Mouse (Mus musculus) limb, embryonic 11.5 days (tissue): ENCODE measurements around the gene Arhgap27. TPM values are rescaled to one million over a fixed set of nuclear protein-coding genes. Genes with fewer than 3 reads are reported as not detected.

ENCODE experiments used
- ATAC-seq: fragments of 200-750 bp; cut with Nextera tagmentation; 2 replicates; pipeline ENCODE4 v1.8.0; 2017; ENCODE audit warnings: low read depth; ENCODE audit not compliant: insufficient number of reproducible peaks, low FRiP score, low TSS enrichment
- DNase-seq: peaks from one replicate; pipeline ENCODE4 v3.0.0-alpha.2; 2015; ENCODE audit warnings: low spot score
- H3K27ac ChIP-seq: fragments of 300-500 bp; sonication (generic); replicated peaks from 2 replicates; pipeline ENCODE4 v1.5.1; 2014; ENCODE audit warnings: low read depth, mild to moderate bottlenecking, low read length
- H3K27me3 ChIP-seq: fragments of 300-500 bp; sonication (generic); 2 replicates; pipeline ENCODE4 v1.6.1; 2014; ENCODE audit warnings: mild to moderate bottlenecking, low read length, mixed read lengths; ENCODE audit not compliant: control insufficient read depth, insufficient read depth
- H3K36me3 ChIP-seq: fragments of 300-500 bp; sonication (generic); 2 replicates; pipeline ENCODE4 v1.6.1; 2014; ENCODE audit warnings: mild to moderate bottlenecking, low read length, moderate library complexity, mixed read lengths; ENCODE audit not compliant: control insufficient read depth, insufficient read depth
- H3K4me1 ChIP-seq: fragments of 300-500 bp; sonication (generic); 2 replicates; pipeline ENCODE4 v1.6.1; 2014; ENCODE audit warnings: low read length, mixed read lengths; ENCODE audit not compliant: control insufficient read depth, insufficient read depth
- H3K4me2 ChIP-seq: fragments of 300-500 bp; sonication (generic); 2 replicates; pipeline ENCODE4 v1.6.1; 2014; ENCODE audit warnings: low read depth, mild to moderate bottlenecking, moderate library complexity; ENCODE audit not compliant: severe bottlenecking
- H3K4me3 ChIP-seq: fragments of 300-500 bp; sonication (generic); 2 replicates; pipeline ENCODE4 v1.5.1; 2014; ENCODE audit warnings: low read depth, low read length
- H3K9ac ChIP-seq: fragments of 300-500 bp; sonication (generic); 2 replicates; pipeline ENCODE4 v1.6.1; 2014; ENCODE audit warnings: mild to moderate bottlenecking, low read length
- H3K9me3 ChIP-seq: fragments of 300-500 bp; sonication (generic); 2 replicates; pipeline ENCODE4 v1.6.1; 2016; ENCODE audit warnings: low read length; ENCODE audit not compliant: control insufficient read depth
- WGBS: fragments of 180-500 bp; shearing (Covaris S2); extraction: QIAGEN DNeasy Blood & Tissue Kit; methylation state at CpG from one replicate; pipeline ENCODE4 v1.1.7; 2014; 5-methylcytosine and 5-hydroxymethylcytosine counted together
- polyA plus RNA-seq: library from polyadenylated mRNA; unstranded; fragments of >200 nt; fragmentation: Nextera tagmentation; extraction: Ambion mirVana; gene quantifications from 2 replicates; pipeline ENCODE4 v1.2.1, GENCODE M21; 2014

The Arhgap27 gene
- polyA plus RNA-seq, 1 experiment from 2014 or later: 4.7 TPM

- peaks cover 6% of the 10 kb centered on the region; the same call in 1 of the 2 replicates for H3K4me1 ChIP-seq
- DNase-seq (no peak), ATAC-seq (no peak)
- no peaks in the 10 kb centered on the region for H3K36me3 ChIP-seq
- no peaks in the 10 kb centered on the region for H3K9me3 ChIP-seq
- H3K27me3 ChIP-seq: no peaks in the 10 kb centered on the region
- no peak overlapping the region for H3K27ac ChIP-seq
- H3K9ac ChIP-seq: no peak overlapping the region
- WGBS: 35% methylated on average over 6 of the region's 6 CpGs
- no peak overlapping the region for H3K4me3 ChIP-seq
- H3K4me2 ChIP-seq: no peak overlapping the region
These were observed 77.5 kb downstream of the Arhgap27 start for GRCm38 (mm10) chr11:103285951-103286350.

GRCm38 (mm10) chr11:103285276-103285675, 78.2 kb downstream of the Arhgap27 start:
- Histone ChIP-seq H3K9ac (no peak overlapping the region), H3K4me2 (no peak overlapping the region), H3K4me1 (peaks cover 6% of the 10 kb centered on the region; the same call in 1 of the 2 replicates), H3K36me3 (no peaks in the 10 kb centered on the region), H3K4me3 (no peak overlapping the region), H3K9me3 (no peaks in the 10 kb centered on the region), H3K27me3 (no peaks in the 10 kb centered on the region), H3K27ac (no peak overlapping the region)
- no peak for ATAC-seq
- 82% methylated on average over 10 of the region's 10 CpGs for WGBS
- no peak for DNase-seq

GRCm38 (mm10) chr11:103281784-103282183, 81.7 kb downstream of the Arhgap27 start:
- Histone ChIP-seq H3K4me2 (no peak overlapping the region), H3K4me3 (no peak overlapping the region), H3K4me1 (peaks cover 3% of the 10 kb centered on the region; the same call in 1 of the 2 replicates), H3K27me3 (no peaks in the 10 kb centered on the region), H3K9me3 (no peaks in the 10 kb centered on the region), H3K36me3 (no peaks in the 10 kb centered on the region), H3K9ac (no peak overlapping the region), H3K27ac (no peak overlapping the region)
- 67% methylated on average over 7 of the region's 7 CpGs for whole genome bisulfite sequencing
- DNase-seq: no peak
- no peak for ATAC-seq

Other genes with a start within 250 kb of the Arhgap27 start
- gene Hexim1, start 247.5 kb downstream of the Arhgap27 start, polyA plus RNA-seq: 5.2 and 5.6 TPM in 2 replicates
- 8.3 and 9.5 TPM in 2 replicates for gene Hexim2, start 231.3 kb downstream of the Arhgap27 start, polyA plus RNA-seq
- gene Fmnl1, start 192.6 kb downstream of the Arhgap27 start, polyA plus RNA-seq: 0.20 and 0.69 TPM in 2 replicates
- gene 1700023F06Rik, start 155.1 kb downstream of the Arhgap27 start, polyA plus RNA-seq: 0.23 and 0.48 TPM in 2 replicates
- not detected in 2 replicates for gene Spata32, start 145.3 kb downstream of the Arhgap27 start, polyA plus RNA-seq
- 2.3 and 2.6 TPM in 2 replicates for gene Map3k14, start 96.2 kb downstream of the Arhgap27 start, polyA plus RNA-seq
- gene Plekhm1, start 49.0 kb upstream of the Arhgap27 start, polyA plus RNA-seq: 7.9 and 8.9 TPM in 2 replicates
- gene Lrrc37a, start 140.9 kb upstream of the Arhgap27 start, polyA plus RNA-seq: not detected in 2 replicates